Mouse (Mus musculus) left cerebral cortex, postnatal 4 days (tissue): ENCODE data around the gene Gm45015. TPM values are rescaled to one million over a fixed set of nuclear protein-coding genes. Genes with fewer than 3 reads are reported as not detected.
"Not testable (repeated sequence)": the region's sequence is repeated elsewhere in the genome, so short reads cannot be mapped to it uniquely, and the experiment has no call there.

ENCODE experiments used
- DNase-seq: peaks from one replicate; pipeline ENCODE4 v3.0.0-alpha.2; 2022
- intact Hi-C: fragments of 180-260 bp; cut with DNase I; formaldehyde crosslinking; loops from one replicate; pipeline ENCODE4 v1.15.1; 2025
- total RNA-seq, 2 experiments: library from RNA; stranded (reverse); gene quantifications; 2 replicates each; pipeline ENCODE4 v1.2.3; 2021

Gene Gm45015
- total RNA-seq = not detected

DNA sequence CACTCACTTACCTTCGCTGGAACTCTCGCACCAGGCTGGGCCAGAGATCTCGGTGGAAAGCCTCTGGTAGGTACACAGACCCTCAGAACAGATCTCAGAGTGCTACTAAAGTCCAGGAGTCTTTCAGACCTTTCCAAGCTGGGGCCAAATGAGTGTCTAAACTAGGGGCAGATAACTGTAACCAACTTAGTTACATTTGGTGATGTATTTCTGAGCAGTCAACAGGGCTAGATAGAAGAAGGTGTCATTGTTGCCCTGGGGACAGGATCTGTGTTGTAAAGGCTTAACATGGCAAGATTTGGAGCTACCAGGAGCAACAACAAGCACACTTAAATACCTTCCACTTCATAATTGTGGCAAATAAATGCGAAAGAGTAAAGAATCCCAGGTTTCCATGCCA is at the start of gene Gm45015:
Gm45015 (minus strand) TSS at position 101 of the 400 bp plus-strand sequence.
- DNase-seq = no peak
- intact Hi-C loops = no loop called here

DNA sequence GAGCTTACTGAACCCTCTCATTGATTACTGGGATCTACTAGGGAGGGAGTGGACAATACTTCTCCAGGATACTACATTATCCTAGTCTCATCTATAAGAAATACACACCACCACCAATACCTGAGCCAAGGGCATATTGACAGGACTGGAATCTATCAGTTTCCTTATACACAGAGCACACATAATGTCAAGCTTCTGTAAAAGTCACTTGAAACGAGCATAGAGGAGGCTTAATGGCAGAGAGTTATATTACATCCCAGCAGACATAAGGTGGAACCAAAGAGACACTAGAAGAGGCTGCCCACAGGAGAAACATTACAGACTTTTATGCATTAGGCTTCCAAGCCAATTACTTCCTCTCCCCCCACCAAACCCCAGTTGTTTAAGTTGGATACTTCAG is 48.3 kb upstream of the Gm45015 start:
- intact Hi-C loops = no loop called here

DNA sequence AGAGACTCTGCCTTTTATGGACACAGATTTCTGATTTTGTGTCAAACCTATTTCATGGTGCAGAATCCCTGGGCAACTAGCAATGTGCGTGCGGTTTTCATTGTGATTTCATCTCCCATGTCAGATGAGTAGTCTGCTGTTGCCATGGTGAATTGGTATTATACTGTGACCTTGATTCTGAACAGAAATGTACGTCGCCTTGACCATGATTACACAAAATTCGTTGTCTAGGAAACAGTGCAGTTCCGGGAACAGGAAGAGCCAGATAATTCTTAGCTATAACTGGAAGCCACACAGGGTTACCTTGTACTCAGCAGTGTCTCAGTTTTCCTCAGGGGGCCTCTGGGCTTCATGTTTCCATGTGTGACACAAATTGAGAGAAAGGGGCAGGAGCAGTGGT is 47.8 kb upstream of the Gm45015 start:
- intact Hi-C loops = no loop called here
- DNase-seq = no peak

More for the DNA sequence above, 48.3 kb upstream of the Gm45015 start:
- no peak for DNase-seq

DNA sequence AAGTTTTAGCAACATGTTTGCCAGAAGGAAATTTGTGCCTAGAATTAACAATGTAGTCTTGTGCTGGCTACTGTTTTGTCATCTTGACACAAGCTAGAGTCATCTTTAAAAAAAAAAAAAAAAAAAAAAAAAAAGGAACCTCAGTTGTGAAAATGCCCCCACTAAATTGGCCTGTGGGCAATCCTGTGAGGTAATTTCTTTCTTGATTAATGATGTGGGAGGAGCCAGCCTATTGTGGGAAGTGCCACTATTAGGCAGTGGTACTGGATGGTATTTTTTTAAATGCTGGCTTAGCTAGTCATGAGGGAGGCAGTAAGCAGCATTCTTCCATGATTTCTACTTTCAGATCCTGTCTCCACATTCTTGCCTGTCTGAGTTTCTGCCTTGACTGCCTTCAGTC is 26.7 kb upstream of the Gm45015 start:
- DNase-seq = no peak
- intact Hi-C loops = no loop called here

DNA sequence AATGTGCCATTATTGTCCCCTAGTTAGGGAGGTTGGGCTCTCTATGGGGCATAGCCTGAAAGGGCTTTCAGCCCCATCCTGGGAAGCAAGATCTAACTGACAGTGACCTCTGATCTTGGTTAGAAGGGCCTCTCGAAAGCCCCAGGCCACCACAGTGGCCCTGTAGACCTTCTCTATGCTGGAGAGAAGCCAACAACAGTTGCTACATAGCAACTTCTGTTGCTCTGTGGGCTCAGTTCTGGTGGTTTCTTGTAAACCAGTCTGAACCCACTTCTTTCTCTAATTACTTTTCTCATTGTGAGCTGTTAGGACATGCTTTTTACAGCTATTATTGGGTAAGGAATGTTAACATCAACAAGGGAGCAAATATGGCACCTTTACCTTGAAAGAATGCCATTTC is 20.1 kb upstream of the Gm45015 start:
- DNase-seq = no peak
- intact Hi-C loops = no loop called here

DNA sequence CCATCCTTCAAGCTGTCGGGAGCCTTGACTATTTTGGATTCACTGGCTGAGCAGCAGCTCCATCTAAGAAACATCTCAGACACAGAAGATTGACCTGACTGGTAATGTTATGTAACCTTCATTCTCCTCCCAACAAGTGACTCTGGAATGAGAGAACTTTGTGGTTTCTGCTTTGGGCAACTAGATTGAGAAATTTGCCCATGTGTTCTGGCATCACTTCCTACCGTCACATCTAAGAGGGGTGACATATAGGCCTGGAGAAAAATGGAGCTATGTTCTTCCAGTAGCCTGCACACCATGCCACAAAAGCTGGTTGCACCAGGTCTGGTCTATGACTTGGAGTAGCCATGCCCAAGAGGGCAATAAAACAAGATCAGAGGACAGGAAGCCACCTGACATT is 19.5 kb upstream of the Gm45015 start:
- intact Hi-C loops = no loop called here
- DNase-seq = no peak

DNA sequence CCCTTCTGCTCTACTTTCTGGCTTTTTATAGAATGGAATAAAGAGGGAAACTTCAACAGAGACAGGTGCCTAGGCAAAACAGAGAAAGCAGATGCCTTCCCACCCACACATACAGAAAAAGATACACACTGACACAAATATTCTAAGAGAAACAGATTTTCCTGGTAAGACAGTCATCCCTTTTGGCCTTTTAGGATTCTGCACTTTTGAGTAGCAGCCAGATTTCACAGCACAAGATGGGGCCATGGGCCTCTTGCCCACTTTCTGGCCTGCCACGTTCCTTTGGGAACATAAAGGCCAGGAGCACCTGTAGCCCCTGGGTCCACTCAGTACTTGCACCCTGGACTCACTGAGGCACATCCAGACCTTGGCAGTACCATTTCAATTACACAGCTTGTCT is 7.7 kb upstream of the Gm45015 start:
- no peak for DNase-seq
- intact Hi-C loops = no loop called here

DNA sequence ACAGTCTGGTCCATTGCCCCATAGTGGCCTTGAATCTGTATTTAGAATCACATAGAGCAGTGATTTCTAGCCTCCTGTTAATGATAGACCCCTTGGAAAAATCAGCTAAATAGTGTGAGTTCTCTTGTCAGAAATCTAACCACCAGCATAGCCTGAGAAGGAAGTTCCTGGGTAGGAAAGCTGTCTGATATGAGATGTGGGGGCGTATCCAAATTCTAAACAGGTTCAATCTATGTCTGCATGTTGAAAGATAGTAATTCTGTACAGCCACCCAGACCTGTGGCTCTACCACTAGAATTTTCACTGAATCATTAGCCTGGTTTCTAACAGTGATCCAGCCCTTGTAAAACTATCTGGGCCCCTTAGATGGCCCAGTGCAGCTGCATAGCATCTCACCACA is 7.2 kb upstream of the Gm45015 start:
- no peak for DNase-seq
- intact Hi-C loops = no loop called here

DNA sequence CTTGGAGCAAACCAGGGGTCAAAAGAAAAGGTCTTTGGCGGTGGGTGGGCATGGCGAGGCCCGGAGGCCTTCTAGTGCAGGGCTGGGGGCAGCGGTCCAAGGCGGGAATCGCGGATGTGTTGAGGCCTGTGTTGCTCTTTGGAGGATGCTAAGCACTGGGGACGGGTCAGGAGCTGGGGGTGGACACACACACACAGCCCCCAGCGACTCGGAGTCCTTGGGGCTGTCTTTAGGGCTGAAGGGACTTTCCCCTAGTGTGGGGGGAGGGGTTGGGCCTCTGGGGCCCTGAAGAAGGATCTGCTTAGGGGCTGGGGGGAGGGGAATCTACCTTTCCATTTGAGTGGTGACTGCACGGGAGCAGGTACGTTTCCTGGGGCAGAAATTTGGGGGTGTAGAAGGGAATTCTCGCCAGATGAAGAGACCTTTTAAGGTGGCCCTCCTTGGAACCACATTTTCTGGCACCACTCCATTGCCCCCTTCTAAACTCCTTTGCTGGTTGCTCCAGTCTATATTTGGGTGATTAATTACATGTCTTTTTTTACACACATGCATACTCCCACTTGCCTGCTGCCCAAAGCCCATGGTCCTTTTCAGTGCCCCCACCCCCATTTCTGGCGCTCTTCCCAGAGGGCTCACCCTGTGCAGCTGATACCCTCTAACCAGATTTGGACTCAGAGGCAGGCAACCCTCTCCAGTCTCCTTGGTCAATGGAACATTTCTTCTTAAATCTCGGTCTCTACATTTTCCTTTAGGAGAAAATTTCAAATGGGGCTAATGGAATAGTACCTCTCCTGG is 6.5 kb upstream of the Gm45015 start:
- DNase-seq = peak; percentile 47
- intact Hi-C loops = no loop called here

DNA sequence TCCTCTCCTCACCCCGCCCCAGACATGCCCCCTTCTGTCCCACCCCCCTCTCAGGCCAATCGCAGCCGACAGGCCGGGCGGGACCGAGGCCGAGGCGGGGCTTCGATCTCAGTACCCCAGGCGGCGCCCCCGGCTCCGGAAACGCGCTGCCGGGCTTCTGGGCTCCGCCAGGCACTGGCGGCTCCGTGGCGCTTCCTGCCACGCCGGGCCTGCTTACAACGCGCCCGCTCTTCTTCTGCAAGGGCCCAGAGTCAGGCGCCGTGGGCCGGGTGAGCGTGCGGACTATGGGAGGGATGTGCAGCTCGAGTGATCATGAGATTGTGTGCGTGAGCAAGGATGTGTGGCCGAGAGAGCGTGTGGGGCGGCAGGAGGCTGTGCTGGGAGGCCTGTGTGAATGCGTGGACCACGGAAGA is 5.8 kb upstream of the Gm45015 start, which contains the start of gene Zfp275:
Zfp275 (plus strand) TSS at position 139 of the 413 bp plus-strand sequence.
- intact Hi-C loops = no loop called here

DNA sequence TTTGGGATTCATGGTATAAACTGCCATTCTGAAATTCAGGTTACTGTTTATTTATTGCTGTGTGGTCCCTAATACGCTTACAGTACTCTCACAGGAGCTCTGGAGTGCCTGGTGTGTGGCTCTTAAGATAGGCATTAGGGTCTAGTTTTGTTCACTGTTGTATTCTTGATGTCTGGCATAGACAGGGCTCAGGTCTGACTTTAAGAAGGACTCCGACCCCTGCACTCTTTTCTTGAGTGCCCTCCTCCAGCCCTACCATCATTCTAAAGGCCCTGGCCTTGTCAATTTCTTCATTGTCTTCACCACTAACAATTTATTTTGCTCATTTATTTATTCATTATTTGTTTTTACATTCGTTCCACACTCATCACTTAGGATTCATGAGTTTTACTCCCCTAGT is 5.4 kb upstream of the Gm45015 start:
- intact Hi-C loops = no loop called here
- DNase-seq = no peak

More for the DNA sequence above, 5.8 kb upstream of the Gm45015 start, which contains the start of gene Zfp275:
- peak; percentile 79 for DNase-seq

DNA sequence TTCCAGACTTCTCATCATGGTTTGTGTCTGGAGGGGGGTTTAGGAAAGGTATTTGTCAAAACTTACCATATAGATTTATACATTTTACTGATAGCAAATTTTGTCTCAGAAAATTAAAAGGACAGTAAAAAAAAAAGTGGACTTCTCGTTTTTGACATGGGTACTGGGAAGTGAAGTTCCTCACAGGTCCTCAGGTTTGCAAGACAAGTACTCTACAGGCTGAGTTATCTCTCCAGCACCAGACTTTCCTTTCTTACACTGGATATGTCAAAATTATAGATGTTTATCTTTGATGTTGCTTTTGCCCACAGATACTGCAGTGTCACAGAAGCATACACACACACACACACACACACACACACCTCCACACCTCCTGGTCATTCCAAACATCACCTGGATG is 4.8 kb upstream of the Gm45015 start:
- DNase-seq = no peak
- intact Hi-C loops = no loop called here

DNA sequence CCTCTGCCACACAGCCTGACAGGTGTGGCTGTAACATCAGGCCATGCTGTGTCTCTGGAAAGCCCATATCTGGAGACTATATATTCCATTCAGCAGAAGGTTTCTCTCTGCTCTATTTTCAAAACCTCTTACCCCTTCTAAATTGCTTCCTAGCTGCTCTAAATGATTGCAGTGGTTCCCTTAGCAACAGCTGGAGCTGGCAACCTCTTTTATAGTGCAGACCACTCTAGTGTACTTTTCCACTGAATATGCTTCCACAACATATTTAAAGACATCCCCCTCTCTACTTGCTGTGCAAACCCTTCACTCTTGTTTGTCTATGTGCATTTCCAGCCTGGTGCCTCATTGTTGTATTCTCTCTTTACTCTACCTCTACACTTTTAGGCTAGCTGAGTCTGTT is 3.1 kb downstream of the Gm45015 start:
- no peak for DNase-seq
- intact Hi-C loops = no loop called here

DNA sequence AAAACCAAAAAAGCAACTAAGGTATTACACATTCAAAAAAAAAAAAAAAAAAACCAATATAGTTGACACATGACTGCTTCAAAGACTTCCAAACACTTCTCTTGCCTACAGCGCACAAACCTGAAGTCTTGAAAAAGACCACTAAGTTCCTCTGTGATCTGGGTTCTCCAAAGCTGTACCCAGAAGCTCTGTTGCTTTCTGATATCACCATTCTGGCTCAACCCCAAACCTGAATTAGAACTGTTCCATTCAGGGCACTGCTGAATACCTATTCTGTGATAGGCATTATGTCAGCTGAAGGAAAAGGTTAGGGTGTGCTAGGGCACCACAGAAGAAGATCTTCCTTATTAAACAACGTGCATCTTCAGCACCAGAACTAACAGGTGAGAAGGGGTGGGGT is 9.4 kb downstream of the Gm45015 start:
- intact Hi-C loops = no loop called here

DNA sequence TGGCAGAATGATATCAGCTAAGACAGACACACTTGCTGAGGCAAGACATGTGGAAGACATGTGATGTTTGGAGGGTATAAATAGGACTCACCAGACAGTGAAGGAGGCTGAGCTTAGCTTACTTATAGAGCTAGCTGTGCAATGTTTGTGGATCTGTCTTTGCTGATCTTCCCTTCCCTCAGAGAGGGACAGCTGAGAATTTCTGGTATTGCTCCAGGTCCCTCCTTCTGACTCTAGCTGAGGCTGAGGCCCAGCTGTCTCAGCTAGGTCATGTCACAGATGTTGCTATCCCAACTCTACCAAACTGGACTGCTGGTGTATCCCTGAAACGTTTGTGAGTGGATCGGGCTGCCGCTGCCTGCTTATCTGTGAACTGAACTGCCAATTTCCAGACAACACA is 15.6 kb downstream of the Gm45015 start:
- no peak for DNase-seq
- intact Hi-C loops = no loop called here

More for the DNA sequence above, 9.4 kb downstream of the Gm45015 start:
- DNase-seq = no peak

DNA sequence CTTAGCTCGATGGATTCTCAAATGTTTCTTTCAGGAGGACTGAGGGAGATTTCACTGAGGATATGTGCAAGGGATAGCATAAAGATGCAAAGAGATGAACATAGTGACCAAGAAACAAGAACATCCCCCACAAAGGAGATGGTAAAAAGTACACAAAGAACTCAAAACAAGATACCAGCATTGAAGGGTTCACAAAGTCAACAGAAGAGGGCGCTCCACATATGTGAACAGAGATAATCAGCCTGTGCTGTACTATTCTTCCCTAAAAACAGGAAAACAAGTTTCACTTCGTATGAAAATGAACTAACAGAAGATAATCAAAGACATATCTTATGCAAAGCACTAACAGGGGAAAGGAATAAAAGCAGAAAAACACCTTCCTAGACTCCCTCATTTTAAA is 24.1 kb downstream of the Gm45015 start:
- intact Hi-C loops = loop anchor here (10.0 kb wide), 1 partner anchor 102 kb away; the partner anchor contains the start of gene Zfp92
- peak; percentile 16 for DNase-seq

DNA sequence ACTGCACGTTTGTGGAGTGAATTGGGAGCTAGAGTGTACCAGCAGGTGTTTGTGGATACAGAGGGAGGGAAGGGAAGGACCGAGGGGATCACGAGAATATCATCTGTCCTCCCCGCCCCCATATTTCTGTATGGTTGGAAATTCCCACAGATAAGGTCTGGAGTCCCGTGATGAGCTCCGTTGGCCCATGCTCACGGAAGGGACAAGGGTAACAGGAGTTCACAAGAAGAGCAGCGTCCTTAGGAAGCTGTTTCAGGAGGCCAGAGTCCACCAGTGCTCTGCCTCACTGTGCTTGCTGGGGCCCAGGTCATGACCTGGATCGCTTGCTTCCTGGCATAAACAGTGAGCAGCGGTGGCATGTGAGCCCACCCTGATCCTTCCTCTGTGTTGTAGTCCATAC is 40.9 kb downstream of the Gm45015 start:
- intact Hi-C loops, DNase-seq: not testable (repeated sequence)

DNA sequence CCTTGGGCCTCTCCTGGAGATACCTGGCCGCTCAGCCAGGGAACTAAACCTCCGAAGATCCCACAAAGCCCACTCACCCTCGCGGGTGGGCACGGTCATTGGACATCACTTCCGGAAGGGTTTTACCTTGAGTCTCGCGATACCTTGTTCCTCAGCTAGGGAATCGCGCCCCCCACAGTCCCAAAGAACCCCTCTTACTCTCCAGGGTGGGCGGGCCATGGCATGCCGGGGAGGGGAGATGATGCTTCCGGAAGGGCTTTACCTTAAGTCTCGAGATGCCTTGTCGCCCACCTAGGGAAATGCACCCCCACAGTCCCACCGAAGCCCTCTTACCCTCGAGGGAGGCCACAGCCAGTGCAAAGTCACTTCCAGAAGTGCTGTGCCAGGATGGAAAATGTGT is 43.8 kb downstream of the Gm45015 start, which contains the start of the genes Xlr5a and Xlr5c:
Xlr5a (minus strand) TSS at position 101 of the 400 bp plus-strand sequence.
Xlr5c (minus strand) TSS at position 101 of the 400 bp plus-strand sequence.
- DNase-seq, intact Hi-C loops: not testable (repeated sequence)
